Mouse (Mus musculus): Measurements from ENCODE around the gene Tatdn3.

DNA sequence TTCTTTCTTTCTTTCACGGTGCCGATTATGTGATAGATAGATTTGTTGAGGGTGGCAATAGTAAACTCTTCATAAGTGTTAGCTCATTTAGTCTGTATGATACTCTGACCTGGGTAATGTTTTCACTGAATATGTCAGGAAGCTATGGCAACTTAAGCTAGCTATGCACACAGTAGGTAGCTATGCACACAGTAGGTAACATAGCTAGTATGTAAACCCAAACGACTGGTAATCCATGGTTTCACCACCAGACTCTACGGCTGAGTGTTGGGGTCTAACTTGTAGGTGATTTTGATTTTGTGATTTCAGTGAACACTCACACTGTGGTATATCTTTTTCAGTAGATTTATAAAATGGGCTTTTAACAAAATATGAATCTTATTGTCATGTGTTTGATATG lies 24.7 kb downstream of the Tatdn3 start:
- TF ChIP-seq CTCF (IDR thresholded peaks at IDR 0.05; ENCODE audit: low read depth, low read length) (no peak), POLR2A (IDR thresholded peaks at IDR 0.05; ENCODE audit: extremely low read depth, insufficient read depth, low read length) (no peak)

Data from liver, adult 2 months (tissue).